Mouse (Mus musculus): ENCODE results near the gene Acss2.
A peak's percentile ranks its signal among the peaks of the same experiment; 100 is the strongest.

Gene Acss2

DNA sequence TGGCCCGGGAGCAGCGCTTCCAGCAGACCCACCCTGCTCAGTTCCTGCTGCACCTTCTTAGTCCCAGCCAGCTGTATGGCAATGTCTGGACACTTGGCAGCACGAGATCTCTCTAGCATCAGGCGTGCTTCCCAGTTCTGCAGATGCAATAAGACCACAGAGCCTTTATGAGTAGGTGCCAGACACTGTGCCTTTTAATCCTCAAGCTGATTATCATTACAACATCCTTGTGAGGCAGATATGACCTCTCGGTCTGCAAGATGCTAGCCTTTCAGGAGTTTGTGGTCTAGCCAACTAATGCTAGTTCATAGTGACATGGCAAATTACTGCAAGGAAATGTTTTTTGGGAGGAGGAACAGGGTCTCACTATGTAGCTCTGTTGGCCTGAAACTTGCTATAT is 50.0 kb downstream of the Acss2 start:
- no peak for DNase-seq (ENCODE audit: low read depth, low spot score)
- Histone ChIP-seq H3K27me3 (ENCODE audit: control insufficient read depth, insufficient read depth, low read length, poor library complexity, severe bottlenecking) (no peaks in the 10 kb centered on the region), H3K36me3 (ENCODE audit: control insufficient read depth, insufficient read depth, low read length, poor library complexity, severe bottlenecking) (peaks cover 3% of the 10 kb centered on the region; the same call in 1 of the 2 replicates)

DNA sequence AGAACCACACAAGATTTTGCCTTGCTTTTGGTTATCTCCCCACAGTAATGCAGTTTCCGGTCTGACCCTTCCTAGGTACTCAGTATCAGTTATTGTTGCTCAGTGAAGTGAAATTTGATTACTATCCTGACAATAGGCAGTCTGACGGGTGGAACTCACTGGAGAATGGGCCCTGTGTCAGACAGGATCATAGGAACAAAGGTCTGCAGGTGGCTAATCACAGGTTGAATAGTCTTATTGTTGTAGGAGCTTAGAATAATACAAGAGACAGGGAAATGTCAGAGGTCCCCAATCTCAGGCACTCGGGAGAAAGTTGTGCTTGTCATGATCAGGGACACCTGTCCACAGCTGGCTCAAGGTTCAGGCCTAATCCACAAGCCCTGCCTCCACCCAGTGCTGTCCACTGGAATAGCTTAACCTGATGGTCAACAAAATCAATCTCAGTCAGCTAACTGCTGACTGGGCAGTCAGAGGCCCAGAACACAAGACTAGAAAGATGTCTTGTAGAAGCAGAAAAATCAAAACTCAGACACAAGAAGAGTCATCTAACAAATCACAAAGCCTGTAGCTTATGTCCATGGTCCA is 51.6 kb downstream of the Acss2 start:
- DNase-seq (ENCODE audit: low read depth, low spot score), result no peak
- H3K27me3 ChIP-seq (ENCODE audit: control insufficient read depth, insufficient read depth, low read length, poor library complexity, severe bottlenecking), result no peaks in the 10 kb centered on the region
- H3K36me3 ChIP-seq (ENCODE audit: control insufficient read depth, insufficient read depth, low read length, poor library complexity, severe bottlenecking), result peaks cover 3% of the 10 kb centered on the region; the same call in 1 of the 2 replicates

DNA sequence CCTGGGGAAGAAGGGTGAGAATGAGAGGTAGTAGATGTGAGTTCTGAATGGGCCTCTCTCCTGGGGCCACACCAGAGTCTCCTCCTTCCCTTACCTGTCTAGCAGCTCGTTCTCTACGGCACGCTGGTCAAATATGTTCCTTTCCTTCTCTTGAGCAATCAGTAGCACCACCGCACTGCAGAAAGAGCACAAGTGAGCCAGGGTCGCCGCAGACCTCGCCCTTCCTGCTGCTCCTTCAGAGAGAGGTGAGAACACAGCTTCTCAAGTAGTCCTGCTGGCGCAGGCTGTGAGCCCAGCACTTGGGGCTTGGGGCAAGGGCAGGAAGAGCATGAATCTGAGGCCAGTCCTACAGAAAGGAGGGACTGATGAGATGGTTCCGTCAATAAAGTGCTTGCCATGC is 55.3 kb downstream of the Acss2 start:
- Histone ChIP-seq H3K27me3 (ENCODE audit: control insufficient read depth, insufficient read depth, low read length, poor library complexity, severe bottlenecking) (no peaks in the 10 kb centered on the region), H3K36me3 (ENCODE audit: control insufficient read depth, insufficient read depth, low read length, poor library complexity, severe bottlenecking) (no peaks in the 10 kb centered on the region)
- DNase-seq (ENCODE audit: low read depth, low spot score), result no peak

DNA sequence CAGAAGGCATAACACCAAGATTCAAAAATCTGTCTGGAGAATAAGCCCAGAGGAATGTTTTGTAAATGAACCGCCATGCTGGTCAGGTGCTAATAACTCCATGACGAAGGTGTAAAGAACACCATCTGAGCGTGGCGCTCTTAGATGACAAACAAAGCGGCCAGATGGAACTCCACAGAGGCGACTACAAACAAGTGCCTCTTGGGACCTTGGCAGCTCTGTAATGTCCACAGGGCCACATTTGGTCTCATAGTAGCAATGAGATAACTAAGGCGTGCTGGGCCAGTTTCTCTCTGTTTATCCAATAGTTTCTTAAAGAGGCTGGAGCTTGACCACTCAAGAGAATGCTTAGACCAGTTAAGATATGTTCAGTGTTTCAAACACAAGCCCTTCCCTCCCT is 56.2 kb downstream of the Acss2 start:
- DNase-seq (ENCODE audit: low read depth, low spot score), result no peak
- H3K27me3 ChIP-seq (ENCODE audit: control insufficient read depth, insufficient read depth, low read length, poor library complexity, severe bottlenecking), result no peaks in the 10 kb centered on the region
- H3K36me3 ChIP-seq (ENCODE audit: control insufficient read depth, insufficient read depth, low read length, poor library complexity, severe bottlenecking), result no peaks in the 10 kb centered on the region

DNA sequence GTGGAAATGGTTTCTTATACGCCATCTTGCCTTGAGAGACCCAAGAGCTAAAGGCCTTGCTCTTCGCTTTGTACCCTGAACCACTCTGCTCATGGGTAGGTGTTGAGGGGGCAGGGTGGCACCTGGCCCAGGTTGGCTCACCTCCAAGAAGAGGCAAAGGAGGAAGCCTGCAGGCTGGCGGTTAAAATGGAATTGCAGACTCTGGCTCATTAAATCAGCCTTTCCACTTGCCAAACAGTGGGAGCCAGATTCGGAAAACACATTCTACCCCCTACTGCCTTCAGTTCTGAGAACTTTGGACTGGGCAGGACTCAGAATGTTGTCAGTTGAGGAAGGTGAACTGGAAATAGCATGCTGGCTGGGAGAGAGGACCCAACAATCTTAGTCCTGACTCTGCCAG is 57.0 kb downstream of the Acss2 start:
- Histone ChIP-seq H3K36me3 (ENCODE audit: control insufficient read depth, insufficient read depth, low read length, poor library complexity, severe bottlenecking) (no peaks in the 10 kb centered on the region), H3K27me3 (ENCODE audit: control insufficient read depth, insufficient read depth, low read length, poor library complexity, severe bottlenecking) (no peaks in the 10 kb centered on the region)
- no peak for DNase-seq (ENCODE audit: low read depth, low spot score)

DNA sequence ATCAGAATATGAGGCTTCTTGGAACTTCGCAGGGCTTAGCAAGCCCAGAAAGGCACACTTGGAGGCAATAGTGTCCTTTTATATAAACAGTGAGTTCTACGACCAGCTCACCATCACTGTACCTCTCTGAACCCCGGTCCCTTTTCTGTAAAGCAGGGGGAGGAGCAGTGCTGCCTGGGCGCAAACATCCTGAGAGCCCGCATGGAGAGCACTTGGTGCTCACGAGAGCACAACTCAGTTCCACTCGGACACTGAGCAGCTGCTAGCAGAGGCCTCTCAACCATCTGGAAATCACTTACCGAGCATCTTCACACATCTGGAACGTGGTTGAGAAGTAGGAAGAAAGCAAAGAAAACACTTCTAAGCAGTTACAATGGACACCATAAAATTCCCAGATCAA is 58.9 kb downstream of the Acss2 start:
- Histone ChIP-seq H3K27me3 (ENCODE audit: control insufficient read depth, insufficient read depth, low read length, poor library complexity, severe bottlenecking) (no peaks in the 10 kb centered on the region), H3K36me3 (ENCODE audit: control insufficient read depth, insufficient read depth, low read length, poor library complexity, severe bottlenecking) (no peaks in the 10 kb centered on the region)
- DNase-seq (ENCODE audit: low read depth, low spot score), result no peak

DNA sequence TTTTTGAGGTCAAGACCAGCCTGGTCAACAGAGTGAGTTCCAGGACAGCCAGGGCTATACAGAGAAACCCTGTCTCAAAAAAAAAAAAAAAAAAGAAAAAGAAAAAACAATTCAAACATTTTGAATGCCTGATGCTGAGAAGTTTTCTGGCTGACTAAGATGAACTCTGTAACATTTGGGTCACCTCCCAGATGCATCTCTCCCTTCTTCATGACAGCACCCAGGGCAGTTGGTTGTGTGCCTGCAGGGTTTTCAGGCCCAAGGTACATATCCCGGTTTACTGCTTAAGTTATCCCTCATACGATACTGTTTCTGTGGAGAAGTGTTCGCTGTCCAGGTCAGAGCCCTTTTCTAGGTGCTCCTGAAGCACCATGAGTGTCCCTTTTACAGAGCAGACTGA is 62.6 kb downstream of the Acss2 start:
- Histone ChIP-seq H3K36me3 (ENCODE audit: control insufficient read depth, insufficient read depth, low read length, poor library complexity, severe bottlenecking) (no peaks in the 10 kb centered on the region), H3K27me3 (ENCODE audit: control insufficient read depth, insufficient read depth, low read length, poor library complexity, severe bottlenecking) (no peaks in the 10 kb centered on the region)
- DNase-seq (ENCODE audit: low read depth, low spot score), result no peak

DNA sequence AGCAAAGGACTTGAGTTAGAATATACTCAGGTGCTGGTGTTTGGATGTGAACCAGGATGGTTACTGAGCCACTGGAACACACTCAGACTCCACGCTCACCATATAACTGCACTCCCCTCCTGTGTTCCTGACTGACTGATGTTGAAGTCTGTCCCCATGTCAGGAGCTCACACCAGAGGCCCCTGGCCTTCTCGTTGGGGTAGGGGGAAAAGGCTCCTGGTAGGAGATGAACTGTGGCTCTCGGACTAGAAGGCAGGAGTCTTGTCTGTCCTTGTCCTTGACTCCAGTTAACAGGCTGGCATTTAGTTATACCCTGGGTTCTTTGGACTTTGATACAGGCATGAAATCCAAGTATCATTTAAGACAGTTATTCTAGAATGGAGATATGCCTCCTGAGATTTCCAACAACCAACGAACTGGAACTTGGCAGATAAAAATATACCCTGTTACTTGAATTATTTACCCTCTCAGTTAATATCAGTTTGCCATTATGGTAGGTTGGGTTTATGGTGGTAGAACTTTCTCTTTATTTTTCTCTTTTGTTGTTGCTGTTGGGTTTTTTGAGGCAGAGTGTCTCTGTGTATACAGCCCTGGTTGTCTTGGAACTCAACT is 64.7 kb downstream of the Acss2 start:
- no peaks in the 10 kb centered on the region for H3K36me3 ChIP-seq (ENCODE audit: control insufficient read depth, insufficient read depth, low read length, poor library complexity, severe bottlenecking)
- no peak for DNase-seq (ENCODE audit: low read depth, low spot score)
- H3K27me3 ChIP-seq (ENCODE audit: control insufficient read depth, insufficient read depth, low read length, poor library complexity, severe bottlenecking), result no peaks in the 10 kb centered on the region

DNA sequence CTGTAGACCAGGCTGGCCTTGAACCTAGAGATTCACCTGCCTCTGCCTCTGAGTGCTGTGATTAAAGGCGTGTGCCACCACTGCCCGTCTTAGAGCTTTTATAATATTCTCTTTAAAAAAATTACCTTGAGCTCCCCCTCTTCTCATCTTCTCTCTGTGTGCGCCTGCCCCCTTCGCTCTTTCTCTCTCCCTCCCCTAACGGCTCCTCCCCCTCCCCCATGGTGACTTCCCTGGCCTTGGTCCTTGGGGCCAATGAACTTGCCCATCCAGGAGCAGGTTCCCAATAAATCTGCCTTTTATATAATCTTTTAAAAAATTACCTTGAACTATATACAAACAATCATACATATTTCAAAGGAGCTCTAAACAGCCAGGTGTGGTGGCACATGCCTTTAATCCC is 65.2 kb downstream of the Acss2 start:
- Histone ChIP-seq H3K36me3 (ENCODE audit: control insufficient read depth, insufficient read depth, low read length, poor library complexity, severe bottlenecking) (no peaks in the 10 kb centered on the region), H3K27me3 (ENCODE audit: control insufficient read depth, insufficient read depth, low read length, poor library complexity, severe bottlenecking) (no peaks in the 10 kb centered on the region)
- no peak for DNase-seq (ENCODE audit: low read depth, low spot score)

DNA sequence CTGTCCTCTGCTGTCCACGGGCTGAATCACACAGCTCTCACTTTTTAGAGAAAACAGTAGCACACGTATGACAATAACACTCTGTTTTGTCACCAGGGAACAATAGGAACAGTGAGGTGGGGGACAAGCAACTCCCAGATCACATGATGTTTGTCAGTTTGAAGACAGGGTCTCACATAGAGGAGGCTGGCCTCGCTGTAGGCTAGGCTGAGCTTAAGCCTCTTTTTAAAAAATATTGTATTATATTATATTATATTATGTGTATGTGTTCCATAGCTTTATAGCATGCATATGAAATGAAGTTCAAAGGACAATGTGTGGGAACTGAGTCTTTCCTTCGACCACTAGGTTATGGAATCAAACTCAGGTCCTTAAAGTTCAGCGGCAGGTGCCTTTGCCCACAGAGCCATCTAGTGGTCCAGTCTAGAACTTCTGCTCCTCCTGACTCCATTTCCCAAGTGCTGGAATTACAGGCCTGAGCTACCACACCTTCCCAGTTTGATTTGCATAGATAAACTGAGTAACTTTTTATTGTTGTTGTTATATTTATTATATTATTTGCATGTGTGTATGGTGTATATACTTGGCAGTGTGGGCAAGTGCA is 66.3 kb downstream of the Acss2 start:
- peak; percentile 63 for DNase-seq (ENCODE audit: low read depth, low spot score)
- H3K27me3 ChIP-seq (ENCODE audit: control insufficient read depth, insufficient read depth, low read length, poor library complexity, severe bottlenecking), result no peaks in the 10 kb centered on the region
- H3K36me3 ChIP-seq (ENCODE audit: control insufficient read depth, insufficient read depth, low read length, poor library complexity, severe bottlenecking), result no peaks in the 10 kb centered on the region

DNA sequence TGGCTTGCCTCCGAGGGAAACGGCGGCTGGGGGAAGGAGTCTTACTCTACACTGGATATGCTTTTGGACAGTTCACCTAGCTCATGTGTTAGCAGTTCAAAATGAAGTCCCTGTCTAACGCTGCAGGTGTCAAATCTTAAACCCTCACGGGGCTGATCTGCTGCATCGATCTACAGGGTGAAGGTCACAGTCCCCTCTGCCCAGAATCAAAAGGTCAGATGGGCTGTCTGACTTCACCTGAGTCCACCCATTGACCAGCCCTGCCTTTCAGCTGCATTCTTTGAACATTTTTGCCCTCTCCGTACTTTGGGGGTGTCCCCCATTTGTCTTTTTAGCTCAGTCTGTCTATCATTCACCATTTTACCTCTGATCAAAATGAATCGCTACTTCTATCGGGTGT is 67.3 kb downstream of the Acss2 start:
- Histone ChIP-seq H3K27me3 (ENCODE audit: control insufficient read depth, insufficient read depth, low read length, poor library complexity, severe bottlenecking) (no peaks in the 10 kb centered on the region), H3K36me3 (ENCODE audit: control insufficient read depth, insufficient read depth, low read length, poor library complexity, severe bottlenecking) (no peaks in the 10 kb centered on the region)
- no peak for DNase-seq (ENCODE audit: low read depth, low spot score)

DNA sequence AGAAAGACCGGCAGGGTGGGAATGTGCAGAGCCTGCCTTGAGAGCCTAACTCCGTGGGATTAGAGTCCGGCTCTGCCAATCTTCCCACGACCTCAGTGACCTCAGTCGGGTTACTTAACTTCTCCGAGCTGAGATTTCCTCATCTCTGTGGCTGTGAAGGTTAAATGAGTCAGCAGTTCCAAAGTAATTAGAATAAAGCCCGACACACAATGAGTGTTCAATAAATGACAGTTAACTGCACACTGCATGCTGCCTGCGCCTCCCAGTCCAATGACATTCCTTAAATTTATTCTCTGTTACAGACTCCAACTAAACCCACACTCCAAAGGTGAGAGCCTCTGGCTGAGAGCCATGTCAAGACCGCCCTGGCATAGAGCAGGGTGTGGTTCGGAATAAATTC is 67.7 kb downstream of the Acss2 start:
- no peak for DNase-seq (ENCODE audit: low read depth, low spot score)
- no peaks in the 10 kb centered on the region for H3K27me3 ChIP-seq (ENCODE audit: control insufficient read depth, insufficient read depth, low read length, poor library complexity, severe bottlenecking)
- H3K36me3 ChIP-seq (ENCODE audit: control insufficient read depth, insufficient read depth, low read length, poor library complexity, severe bottlenecking), result no peaks in the 10 kb centered on the region

DNA sequence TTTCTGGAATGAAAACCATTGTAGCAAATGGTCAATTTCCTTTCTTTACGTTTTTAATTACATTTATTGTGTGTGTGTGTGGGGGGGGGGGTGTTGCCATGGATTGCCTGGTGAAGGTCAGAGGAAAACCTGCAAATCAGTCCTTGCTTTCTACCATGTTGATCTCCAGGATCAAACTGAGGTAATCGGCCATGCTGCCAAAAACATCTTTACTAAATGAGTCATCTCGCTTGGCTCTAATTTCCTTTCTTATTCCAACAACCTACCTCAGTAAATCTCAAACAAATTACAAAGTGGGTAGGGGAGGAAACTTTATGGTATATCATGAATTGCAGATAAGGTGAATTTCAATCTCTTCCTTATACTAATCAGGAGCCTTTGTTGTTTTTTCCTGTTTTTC is 70.4 kb downstream of the Acss2 start:
- Histone ChIP-seq H3K36me3 (ENCODE audit: control insufficient read depth, insufficient read depth, low read length, poor library complexity, severe bottlenecking) (no peaks in the 10 kb centered on the region), H3K27me3 (ENCODE audit: control insufficient read depth, insufficient read depth, low read length, poor library complexity, severe bottlenecking) (no peaks in the 10 kb centered on the region)
- no peak for DNase-seq (ENCODE audit: low read depth, low spot score)

DNA sequence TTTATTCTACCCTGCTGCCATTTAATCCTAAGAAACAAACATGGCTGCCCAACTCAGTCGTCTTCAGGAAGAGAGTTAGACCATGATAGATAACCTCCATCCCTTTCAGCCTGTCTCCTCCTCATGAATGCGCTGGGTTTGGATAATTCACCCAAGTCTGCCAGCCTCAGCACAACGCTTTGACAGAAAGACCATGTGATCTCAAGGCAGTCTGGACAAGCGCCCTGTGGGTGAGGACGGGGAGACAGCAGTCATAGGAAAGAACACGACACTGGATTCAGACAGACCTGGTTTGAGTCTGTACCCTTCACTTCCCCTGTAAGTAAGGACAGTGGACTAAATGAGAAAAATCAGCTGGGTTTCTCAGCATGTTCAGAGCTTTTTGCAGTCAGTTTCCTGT is 71.8 kb downstream of the Acss2 start:
- no peak for DNase-seq (ENCODE audit: low read depth, low spot score)
- H3K27me3 ChIP-seq (ENCODE audit: control insufficient read depth, insufficient read depth, low read length, poor library complexity, severe bottlenecking), result no peaks in the 10 kb centered on the region
- no peaks in the 10 kb centered on the region for H3K36me3 ChIP-seq (ENCODE audit: control insufficient read depth, insufficient read depth, low read length, poor library complexity, severe bottlenecking)

DNA sequence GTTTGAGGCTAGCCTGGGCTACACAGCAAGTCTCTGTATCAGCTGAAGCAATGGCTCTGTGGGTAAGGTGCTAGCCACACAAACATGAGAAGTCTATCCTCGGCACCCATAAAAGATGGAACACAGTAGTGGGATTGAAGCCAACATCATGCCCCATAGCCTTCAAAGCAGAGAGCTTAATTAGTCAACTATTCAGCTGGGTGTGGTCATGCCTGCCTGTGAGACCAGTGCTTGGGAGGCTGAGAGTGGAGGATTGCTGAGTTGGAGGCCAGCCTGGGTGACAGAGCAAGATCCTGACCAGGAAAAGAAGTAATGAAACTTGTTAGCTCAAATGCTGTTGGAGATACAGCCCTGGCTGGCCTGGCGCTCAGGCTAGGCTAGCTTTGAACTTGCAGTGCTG is 73.1 kb downstream of the Acss2 start:
- no peak for DNase-seq (ENCODE audit: low read depth, low spot score)
- H3K27me3 ChIP-seq (ENCODE audit: control insufficient read depth, insufficient read depth, low read length, poor library complexity, severe bottlenecking), result no peaks in the 10 kb centered on the region

DNA sequence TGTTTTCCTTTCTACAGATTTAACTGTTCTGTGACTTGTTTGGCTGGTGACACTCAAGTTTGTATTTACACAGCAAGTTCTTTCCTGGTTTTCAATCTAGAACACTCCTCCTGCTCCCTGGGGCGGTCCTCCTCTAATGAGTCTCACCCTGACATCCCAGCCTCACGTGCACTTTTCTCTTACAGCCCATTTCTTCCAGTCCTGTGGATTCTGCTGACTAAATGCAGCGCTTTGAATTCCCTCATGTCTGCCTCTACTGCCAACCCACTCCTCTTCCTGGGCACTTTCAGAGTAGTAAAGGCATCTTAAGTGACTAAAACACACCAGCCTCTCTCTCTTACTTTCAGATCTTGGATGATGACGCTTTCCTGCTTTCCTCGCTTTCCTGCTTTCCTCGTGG is 73.9 kb downstream of the Acss2 start:
- Histone ChIP-seq H3K36me3 (ENCODE audit: control insufficient read depth, insufficient read depth, low read length, poor library complexity, severe bottlenecking) (no peaks in the 10 kb centered on the region), H3K27me3 (ENCODE audit: control insufficient read depth, insufficient read depth, low read length, poor library complexity, severe bottlenecking) (no peaks in the 10 kb centered on the region)
- no peak for DNase-seq (ENCODE audit: low read depth, low spot score)

More for the DNA sequence above, 73.1 kb downstream of the Acss2 start:
- H3K36me3 ChIP-seq (ENCODE audit: control insufficient read depth, insufficient read depth, low read length, poor library complexity, severe bottlenecking), result no peaks in the 10 kb centered on the region

All from splenic B cell, adult 2 months (primary cell).